Mouse (Mus musculus) adrenal gland, postnatal 4 days (tissue): ENCODE data around the gene Ganab. TPM values are rescaled to one million over a fixed set of nuclear protein-coding genes. Genes with fewer than 3 reads are reported as not detected.
"Not testable (repeated sequence)": the region's sequence is repeated elsewhere in the genome, so short reads cannot be mapped to it uniquely, and the experiment has no call there.

Experiments
- DNase-seq, 2 experiments: peaks; one replicate each; pipeline ENCODE4 v3.0.0; 2021 to 2022; ENCODE audit warnings: low spot score in 2 of 2, mixed read lengths in 2 of 2
- long read RNA-seq, 2 experiments: library from polyadenylated mRNA; stranded (forward); transcript quantifications; one replicate each; pipeline ENCODE4 v2.0.0; 2021
- total RNA-seq, 2 experiments: library from RNA; stranded (reverse); gene quantifications; 2 replicates each; pipeline ENCODE4 v1.2.3; 2021

The Ganab gene
- 100 to 1,000 TPM; 183 to 194 TPM for total RNA-seq
- long read RNA-seq, experiment 1, transcript Ganab-202 (24 exons, 3,788 nt), result major isoform, 14 of 34 reads
- long read RNA-seq, experiment 1, partial matches to known transcripts, result 15 of 34 reads
- long read RNA-seq, experiment 1, other reads (novel, unspliced or antisense), result 4 of 34 reads
- long read RNA-seq, experiment 2, transcript Ganab-202 (24 exons, 3,788 nt), result major isoform, 39 of 94 reads
- long read RNA-seq, experiment 2, partial matches to known transcripts, result 46 of 94 reads
- long read RNA-seq, experiment 2, other reads (novel, unspliced or antisense), result 6 of 94 reads

GRCm38 (mm10) chr19:8897865-8898495 lies at the start of gene Ganab:
Gene Ganab (plus strand): TSS chr19:8898071.
- peak; percentile 85 to 95 for DNase-seq

- DNase-seq, result no peak
Observed at GRCm38 (mm10) chr19:8848356-8848755, 49.5 kb upstream of the Ganab start.

GRCm38 (mm10) chr19:8850402-8850901 lies 47.4 kb upstream of the Ganab start, which contains the start of gene Lrrn4cl:
Gene Lrrn4cl (plus strand): TSS chr19:8850768.
- DNase-seq, result no peak

GRCm38 (mm10) chr19:8851639-8852038 lies 46.2 kb upstream of the Ganab start:
- no peak for DNase-seq

- DNase-seq, result no peak
Observed at GRCm38 (mm10) chr19:8852236-8852928, 45.5 kb upstream of the Ganab start.

GRCm38 (mm10) chr19:8853117-8853516 lies 44.8 kb upstream of the Ganab start:
- no peak for DNase-seq

- no peak for DNase-seq
Observed at GRCm38 (mm10) chr19:8857689-8858088, 40.2 kb upstream of the Ganab start.

GRCm38 (mm10) chr19:8859018-8859417 lies 38.9 kb upstream of the Ganab start:
- DNase-seq, result no peak

- no peak for DNase-seq
Observed at GRCm38 (mm10) chr19:8864265-8864664, 33.6 kb upstream of the Ganab start.

- not testable (repeated sequence) for DNase-seq
Observed at GRCm38 (mm10) chr19:8870381-8870780, 27.5 kb upstream of the Ganab start.

- no peak for DNase-seq
Observed at GRCm38 (mm10) chr19:8870838-8871237, 27.0 kb upstream of the Ganab start.

GRCm38 (mm10) chr19:8871267-8872186 lies 26.3 kb upstream of the Ganab start, which contains the start of gene Ubxn1:
Gene Ubxn1 (plus strand): TSS chr19:8871496.
- DNase-seq, result peak; percentile 80 to 97

GRCm38 (mm10) chr19:8872266-8872840 lies 25.5 kb upstream of the Ganab start:
- DNase-seq, result no peak

- no peak for DNase-seq
Observed at GRCm38 (mm10) chr19:8875031-8875430, 22.8 kb upstream of the Ganab start.

GRCm38 (mm10) chr19:8880311-8881033 lies 17.4 kb upstream of the Ganab start, which contains the start of gene Uqcc3:
Gene Uqcc3 (minus strand): TSS chr19:8880923.
- DNase-seq, result peak; percentile 72 to 83

GRCm38 (mm10) chr19:8881034-8881392 lies 16.9 kb upstream of the Ganab start:
- no peak for DNase-seq

- no peak for DNase-seq
Observed at GRCm38 (mm10) chr19:8883616-8884015, 14.3 kb upstream of the Ganab start, which contains the start of the genes Lbhd1 and Gm49403. Gene Lbhd1 (plus strand): TSS chr19:8883732. Gene Gm49403 (plus strand): TSS chr19:8883930.

GRCm38 (mm10) chr19:8886916-8887584 lies 10.8 kb upstream of the Ganab start:
- no peak for DNase-seq
